Mouse (Mus musculus) urinary bladder, adult 2 months (tissue): ENCODE measurements around the gene Errfi1. TPM values are rescaled to one million over a fixed set of nuclear protein-coding genes. Genes with fewer than 3 reads are reported as not detected.

Experiments
- DNase-seq: peaks from one replicate; pipeline ENCODE4 v3.0.0; 2022; ENCODE audit warnings: low spot score
- polyA plus RNA-seq: library from polyadenylated mRNA; depleted of rRNA; stranded (reverse); fragments of >200 nt; gene quantifications from 2 replicates; pipeline ENCODE4 v1.2.3, GENCODE M21; 2012; rRNA removed

The Errfi1 gene
- 29.8 and 36.1 TPM in 2 replicates for polyA plus RNA-seq

GRCm38 (mm10) chr4:150853680-150854461, at the start of gene Errfi1:
Gene Errfi1, plus strand, starts transcription at chr4:150853919.
- DNase-seq = no peak

- DNase-seq = no peak
Observed at GRCm38 (mm10) chr4:150804204-150804603, 49.5 kb upstream of the Errfi1 start.

- no peak for DNase-seq
Observed at GRCm38 (mm10) chr4:150807727-150808470, 45.8 kb upstream of the Errfi1 start.

DNA sequence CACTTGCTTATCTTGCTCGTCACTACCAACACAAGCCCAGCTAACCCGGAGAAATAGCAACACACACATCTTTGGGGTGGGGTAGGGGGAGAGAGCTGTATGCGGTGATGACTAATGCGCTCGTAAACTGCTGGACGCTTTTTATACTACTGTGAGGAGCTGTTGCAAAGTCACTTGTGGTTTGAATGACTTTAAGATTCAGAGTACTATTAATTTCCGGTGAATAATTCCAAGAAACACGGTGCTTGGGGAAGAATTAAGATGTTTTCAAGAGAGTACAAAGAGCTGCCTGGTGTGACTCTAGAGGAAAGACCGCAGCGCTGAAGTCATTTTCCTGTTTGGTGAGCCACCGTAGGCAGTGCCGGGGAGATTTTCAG, 45.3 kb upstream of the Errfi1 start:
- no peak for DNase-seq

DNA sequence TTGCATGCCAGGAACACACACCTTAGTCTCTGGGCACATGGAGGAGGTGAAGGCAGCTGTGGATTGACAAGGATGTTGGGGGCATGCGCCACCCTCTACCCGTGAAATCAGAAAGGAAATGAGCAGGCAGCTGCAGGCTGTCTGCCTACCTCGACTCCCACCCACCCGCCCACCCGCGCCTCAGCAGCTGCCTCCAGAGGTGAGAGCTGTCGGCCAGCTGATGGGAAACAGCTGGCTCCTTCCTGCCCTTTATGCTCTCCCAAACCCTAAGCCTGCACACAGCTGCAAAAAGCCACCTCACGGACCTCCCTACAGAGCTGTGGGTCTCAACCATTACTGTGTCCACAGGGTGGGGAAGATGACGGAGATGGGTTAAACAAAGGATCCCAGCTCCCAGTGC, 44.4 kb upstream of the Errfi1 start:
- no peak for DNase-seq

GRCm38 (mm10) chr4:150815144-150815543, 38.6 kb upstream of the Errfi1 start:
- no peak for DNase-seq

DNA sequence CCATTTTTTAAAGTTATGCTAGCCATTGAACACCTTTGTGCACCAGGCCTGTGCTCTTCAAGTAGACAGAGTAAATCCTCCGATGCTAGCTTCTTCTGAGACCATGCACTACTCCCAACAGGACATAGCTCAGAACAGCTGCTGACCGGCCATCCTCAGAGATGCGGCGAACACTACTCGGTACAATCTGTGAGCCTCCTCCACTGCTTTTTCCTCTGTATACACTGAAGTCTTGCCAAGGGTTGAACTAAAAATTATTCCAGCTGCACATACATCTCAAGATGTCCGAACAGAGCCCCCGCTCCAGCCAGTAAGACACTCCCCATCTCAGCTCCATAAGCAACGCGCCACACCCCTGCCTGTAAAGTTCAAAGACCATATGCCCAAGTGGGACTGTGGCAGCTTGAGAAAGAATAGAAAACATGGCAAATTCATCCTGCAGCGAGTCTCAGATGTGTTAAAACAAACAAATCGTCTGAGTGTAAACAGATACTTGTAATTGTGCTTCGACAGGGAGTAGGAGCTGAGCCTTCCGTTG, 37.2 kb upstream of the Errfi1 start:
- no peak for DNase-seq

- no peak for DNase-seq
Observed at GRCm38 (mm10) chr4:150819126-150819910, 34.4 kb upstream of the Errfi1 start.

- no peak for DNase-seq
Observed at GRCm38 (mm10) chr4:150821381-150821780, 32.3 kb upstream of the Errfi1 start.

DNA sequence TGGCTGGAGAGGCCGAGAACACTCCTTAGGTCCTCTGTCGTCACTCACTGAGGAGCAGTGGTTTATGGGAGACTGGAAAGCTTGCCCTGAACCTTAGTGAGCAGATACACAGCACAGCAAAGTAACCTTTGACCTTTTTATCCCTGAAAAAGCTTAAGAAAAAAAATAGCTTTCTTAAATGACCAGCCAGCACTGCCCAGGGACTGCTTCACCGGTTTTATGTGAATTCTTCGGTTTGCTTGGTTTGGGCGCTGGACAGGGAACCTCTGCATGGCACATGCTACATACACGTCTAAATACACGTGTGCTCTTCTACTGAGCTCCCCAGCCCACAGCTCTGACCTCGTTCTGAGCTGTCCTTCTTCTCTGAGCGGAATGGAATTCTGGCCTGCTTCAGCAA, 31.1 kb upstream of the Errfi1 start:
- no peak for DNase-seq

- no peak for DNase-seq
Observed at GRCm38 (mm10) chr4:150823614-150824480, 29.9 kb upstream of the Errfi1 start.

DNA sequence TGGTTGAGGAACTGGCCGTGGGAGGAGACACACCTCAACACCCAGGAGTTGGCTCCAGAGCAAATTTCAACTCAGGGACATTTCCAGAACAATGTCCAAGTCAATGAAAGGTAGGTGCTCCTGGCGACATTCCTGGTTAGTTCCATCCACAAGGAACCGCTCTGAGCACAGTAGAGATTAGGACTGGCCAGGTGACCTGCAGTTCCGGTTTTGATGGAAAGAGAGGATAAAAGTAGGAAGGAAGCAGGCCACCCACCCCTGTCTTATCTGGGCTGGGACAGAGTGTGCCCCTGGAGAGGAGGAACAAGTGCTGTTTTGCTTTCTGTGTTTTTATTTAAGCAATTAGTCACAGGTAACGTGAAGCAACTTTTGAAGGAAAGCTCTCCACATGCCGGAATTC, 28.8 kb upstream of the Errfi1 start:
- DNase-seq = no peak

GRCm38 (mm10) chr4:150825531-150825930, 28.2 kb upstream of the Errfi1 start:
- no peak for DNase-seq

DNA sequence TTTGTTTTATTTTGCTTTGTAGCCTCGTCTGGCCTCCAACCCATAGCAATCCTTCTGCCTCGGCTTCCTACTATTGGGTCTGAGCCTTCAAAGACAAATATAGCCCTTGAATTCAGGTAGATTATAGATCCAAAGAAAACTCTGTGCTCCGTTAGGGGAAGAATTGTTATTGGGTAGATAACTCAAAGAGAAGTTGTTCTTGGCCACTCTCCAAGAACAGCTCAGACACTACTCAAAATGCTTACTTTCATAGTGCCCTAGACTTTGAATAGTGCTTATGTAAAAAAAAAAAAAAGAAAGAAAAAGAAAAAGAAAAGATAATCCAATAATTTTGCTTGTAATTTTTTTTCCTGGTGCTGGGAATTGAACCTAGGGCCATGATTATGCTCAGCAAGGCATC, 22.4 kb upstream of the Errfi1 start:
- no peak for DNase-seq

- no peak for DNase-seq
Observed at GRCm38 (mm10) chr4:150831941-150832340, 21.8 kb upstream of the Errfi1 start.

GRCm38 (mm10) chr4:150835163-150835562, 18.6 kb upstream of the Errfi1 start:
- no peak for DNase-seq

DNA sequence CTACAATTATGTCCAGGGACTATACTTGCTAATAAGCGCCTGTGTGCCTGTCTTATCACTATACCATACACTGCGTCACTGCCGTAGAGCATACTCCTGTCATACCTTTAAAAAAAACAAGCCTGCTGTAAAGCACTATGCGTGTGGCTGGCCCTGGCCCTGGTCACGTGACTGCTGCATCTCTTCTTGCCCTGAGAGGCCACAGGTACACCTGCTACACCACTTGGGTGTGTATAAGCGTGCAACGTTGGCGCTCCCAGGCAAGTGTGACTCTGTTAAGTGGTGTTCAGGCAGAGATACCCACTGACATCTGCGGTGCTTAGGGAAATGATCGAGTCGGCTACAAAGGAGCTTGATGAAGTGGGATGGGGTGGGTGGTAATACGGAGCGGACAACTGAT, 17.5 kb upstream of the Errfi1 start:
- no peak for DNase-seq

- DNase-seq = no peak
Observed at GRCm38 (mm10) chr4:150836961-150837360, 16.8 kb upstream of the Errfi1 start.

DNA sequence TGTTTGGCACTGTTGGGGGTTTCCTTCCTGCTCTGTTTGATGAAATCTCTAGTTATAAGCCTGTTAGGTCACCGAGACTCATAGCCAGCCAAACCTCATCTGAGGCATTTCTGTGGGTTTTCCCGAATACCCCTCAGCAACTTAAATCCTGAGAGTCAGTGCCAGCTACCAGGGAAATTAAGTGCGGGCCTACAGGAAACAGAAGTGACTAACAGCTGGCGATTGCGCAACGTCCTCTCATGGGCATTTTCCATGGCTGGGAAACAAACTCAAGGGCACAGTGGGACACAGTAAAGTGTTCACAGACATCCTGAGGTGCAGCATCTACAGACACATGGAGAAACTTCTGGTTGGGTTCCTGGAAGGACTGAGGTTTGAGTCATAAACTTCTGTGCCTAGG, 16.3 kb upstream of the Errfi1 start:
- DNase-seq = no peak

DNA sequence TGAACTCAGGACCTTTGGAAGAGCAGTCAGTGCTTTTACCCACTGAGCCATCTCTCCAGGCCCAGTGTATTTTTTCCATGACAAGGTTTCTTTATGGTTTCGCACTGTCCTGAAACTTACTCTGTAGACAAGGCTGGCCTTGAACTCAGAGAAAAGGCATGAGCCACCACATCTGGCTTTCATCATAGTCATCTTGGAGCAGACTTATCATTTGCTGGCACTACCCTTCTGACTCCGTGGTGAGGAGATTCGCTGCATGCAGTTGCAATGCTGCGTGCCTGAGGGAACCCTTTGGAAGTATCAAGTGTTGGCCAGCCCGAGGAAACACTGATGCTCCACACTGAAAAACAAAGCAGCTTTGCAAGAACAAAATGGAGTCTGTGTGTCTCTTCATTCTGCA, 11.7 kb upstream of the Errfi1 start:
- no peak for DNase-seq

DNA sequence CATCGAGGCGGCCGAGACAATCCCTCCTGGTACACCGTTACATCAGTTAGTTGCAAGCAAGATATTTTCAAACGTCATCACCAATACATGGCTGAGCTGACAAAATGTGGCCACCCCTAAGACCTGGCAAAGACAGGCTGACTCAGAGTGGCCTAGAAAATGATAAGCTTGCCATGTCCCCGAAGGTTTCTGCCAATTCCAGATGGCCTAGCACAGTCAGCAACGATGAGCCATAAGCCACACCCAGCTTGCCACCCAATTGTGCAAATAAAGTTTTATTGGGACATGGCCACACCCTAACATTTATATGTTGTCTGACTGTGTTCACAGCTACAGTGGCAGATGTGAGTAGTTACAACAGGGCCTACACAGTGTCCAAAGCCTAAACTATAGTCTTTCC, 10.5 kb upstream of the Errfi1 start:
- no peak for DNase-seq
